Mouse (Mus musculus): ENCODE data around the gene Poc5.

Poc5 gene

GRCm38 (mm10) chr13:96432376-96432811, 44.3 kb downstream of the Poc5 start:
- no peak for DNase-seq (ENCODE audit: low spot score)

GRCm38 (mm10) chr13:96433041-96433440, 44.9 kb downstream of the Poc5 start:
- no peak for DNase-seq (ENCODE audit: low spot score)

- DNase-seq (ENCODE audit: low spot score) = no peak
Measured at GRCm38 (mm10) chr13:96433648-96434190, 45.6 kb downstream of the Poc5 start.

GRCm38 (mm10) chr13:96434899-96435331, 46.8 kb downstream of the Poc5 start:
- peak; percentile 24 for DNase-seq (ENCODE audit: low spot score)

GRCm38 (mm10) chr13:96435793-96436192, 47.7 kb downstream of the Poc5 start:
- DNase-seq (ENCODE audit: low spot score) = peak; percentile 17

- DNase-seq (ENCODE audit: low spot score) = no peak
Measured at GRCm38 (mm10) chr13:96436921-96437320, 48.8 kb downstream of the Poc5 start.

- no peak for DNase-seq (ENCODE audit: low spot score)
Measured at GRCm38 (mm10) chr13:96440436-96440835, 52.3 kb downstream of the Poc5 start.

- DNase-seq (ENCODE audit: low spot score) = no peak
Measured at GRCm38 (mm10) chr13:96450205-96450856, 62.2 kb downstream of the Poc5 start.

- no peak for DNase-seq (ENCODE audit: low spot score)
Measured at GRCm38 (mm10) chr13:96450869-96451268, 62.8 kb downstream of the Poc5 start.

GRCm38 (mm10) chr13:96451386-96452140, 63.5 kb downstream of the Poc5 start:
- no peak for DNase-seq (ENCODE audit: low spot score)

GRCm38 (mm10) chr13:96452621-96453020, 64.5 kb downstream of the Poc5 start:
- no peak for DNase-seq (ENCODE audit: low spot score)

GRCm38 (mm10) chr13:96454288-96454687, 66.2 kb downstream of the Poc5 start:
- peak; percentile 36 for DNase-seq (ENCODE audit: low spot score)

- DNase-seq (ENCODE audit: low spot score) = no peak
Measured at GRCm38 (mm10) chr13:96457566-96457965, 69.5 kb downstream of the Poc5 start.

- DNase-seq (ENCODE audit: low spot score) = no peak
Measured at GRCm38 (mm10) chr13:96458018-96458417, 69.9 kb downstream of the Poc5 start.

- DNase-seq (ENCODE audit: low spot score) = no peak
Measured at GRCm38 (mm10) chr13:96458606-96459005, 70.5 kb downstream of the Poc5 start.

GRCm38 (mm10) chr13:96462644-96463043, 74.5 kb downstream of the Poc5 start:
- DNase-seq (ENCODE audit: low spot score) = no peak

GRCm38 (mm10) chr13:96465315-96465714, 77.2 kb downstream of the Poc5 start:
- DNase-seq (ENCODE audit: low spot score) = no peak
